Mouse (Mus musculus) hindbrain, embryonic 15.5 days (tissue): ENCODE results near the gene Lmod3. TPM values are rescaled to one million over a fixed set of nuclear protein-coding genes. Genes with fewer than 3 reads are reported as not detected.
"Not testable (repeated sequence)": the region's sequence is repeated elsewhere in the genome, so short reads cannot be mapped to it uniquely, and the experiment has no call there.

Source experiments
- ATAC-seq: fragments of 200-750 bp; cut with Nextera tagmentation; 2 replicates; pipeline ENCODE4 v1.8.0; 2017; ENCODE audit warnings: low read depth, moderate number of reproducible peaks, moderate TSS enrichment; ENCODE audit not compliant: low FRiP score
- H3K27ac ChIP-seq: fragments of 300-500 bp; sonication (generic); replicated peaks from 2 replicates; pipeline ENCODE4 v1.5.1; 2015; ENCODE audit warnings: mild to moderate bottlenecking, inconsistent platforms
- H3K27me3 ChIP-seq: fragments of 300-500 bp; sonication (generic); 2 replicates; pipeline ENCODE4 v1.6.1; 2015; ENCODE audit warnings: control low read depth, inconsistent platforms
- H3K36me3 ChIP-seq: fragments of 300-500 bp; sonication (generic); 2 replicates; pipeline ENCODE4 v1.6.1; 2015; ENCODE audit warnings: control low read depth, inconsistent platforms
- H3K4me1 ChIP-seq: fragments of 300-500 bp; sonication (generic); replicated peaks from 2 replicates; pipeline ENCODE4 v1.6.1; 2015; ENCODE audit warnings: control low read depth, inconsistent platforms
- H3K4me2 ChIP-seq: fragments of 300-500 bp; sonication (generic); 2 replicates; pipeline ENCODE4 v1.6.1; 2015; ENCODE audit warnings: moderate library complexity, mild to moderate bottlenecking, inconsistent platforms
- H3K4me3 ChIP-seq: fragments of 300-500 bp; sonication (generic); 2 replicates; pipeline ENCODE4 v1.5.1; 2015; ENCODE audit warnings: mild to moderate bottlenecking, inconsistent platforms
- H3K9ac ChIP-seq: fragments of 300-500 bp; sonication (generic); 2 replicates; pipeline ENCODE4 v1.6.1; 2015; ENCODE audit warnings: inconsistent platforms
- H3K9me3 ChIP-seq: fragments of 300-500 bp; sonication (generic); 2 replicates; pipeline ENCODE4 v1.6.1; 2016; ENCODE audit warnings: control low read depth, inconsistent platforms
- WGBS: fragments of 180-500 bp; shearing (Covaris S2); methylation state at CpG from one replicate; pipeline ENCODE4 v1.1.7; 2015; 5-methylcytosine and 5-hydroxymethylcytosine counted together
- polyA plus RNA-seq: library from polyadenylated mRNA; unstranded; fragments of >200 nt; fragmentation: Nextera tagmentation; extraction: Ambion mirVana; gene quantifications from 2 replicates; pipeline ENCODE4 v1.2.1, GENCODE M21; 2015

Gene Lmod3
- polyA plus RNA-seq, 1 experiment from 2014 or later = not detected

- ATAC-seq = no peak
- WGBS = 82% methylated on average over 16 of the region's 16 CpGs
- no peak overlapping the region for H3K27ac ChIP-seq
These were observed 20.6 kb upstream of the Lmod3 start for GRCm38 (mm10) chr6:97273058-97273710.

GRCm38 (mm10) chr6:97272349-97272748 lies 19.8 kb upstream of the Lmod3 start:
- 60% methylated on average over 2 of the region's 2 CpGs for WGBS
- H3K4me3 ChIP-seq = no peak overlapping the region
- H3K36me3 ChIP-seq = no peaks in the 10 kb centered on the region
- H3K4me1 ChIP-seq = 0 out of 2 replicates have a peak, but pooled peaks cover 6% of the 10 kb centered on the region
- ATAC-seq = no peak
- H3K9ac ChIP-seq = no peak overlapping the region
- H3K9me3 ChIP-seq = no peaks in the 10 kb centered on the region
- no peak overlapping the region for H3K4me2 ChIP-seq
- no peak overlapping the region for H3K27ac ChIP-seq
- no peaks in the 10 kb centered on the region for H3K27me3 ChIP-seq

More at GRCm38 (mm10) chr6:97273058-97273710, 20.6 kb upstream of the Lmod3 start:
- Histone ChIP-seq H3K4me1 (peaks cover 9% of the 10 kb centered on the region), H3K9ac (no peak overlapping the region), H3K36me3 (no peaks in the 10 kb centered on the region), H3K4me2 (no peak overlapping the region), H3K9me3 (no peaks in the 10 kb centered on the region), H3K27me3 (no peaks in the 10 kb centered on the region), H3K4me3 (no peak overlapping the region)

- Histone ChIP-seq H3K36me3 (no peaks in the 10 kb centered on the region), H3K27me3 (no peaks in the 10 kb centered on the region), H3K4me3 (no peak overlapping the region), H3K9me3 (no peaks in the 10 kb centered on the region), H3K27ac (no peak overlapping the region), H3K4me2 (no peak overlapping the region), H3K4me1 (no peaks in the 10 kb centered on the region), H3K9ac (no peak overlapping the region)
- no peak for ATAC-seq
- 79% methylated on average over 11 of the region's 11 CpGs for WGBS
These were observed 17.0 kb upstream of the Lmod3 start for GRCm38 (mm10) chr6:97269596-97269995.

- Histone ChIP-seq H3K4me3 (no peak overlapping the region), H3K9me3 (no peaks in the 10 kb centered on the region), H3K27me3 (no peaks in the 10 kb centered on the region), H3K36me3 (no peaks in the 10 kb centered on the region), H3K9ac (no peak overlapping the region), H3K27ac (no peak overlapping the region), H3K4me2 (no peak overlapping the region), H3K4me1 (no peaks in the 10 kb centered on the region)
- WGBS = 94% methylated on average over 2 of the region's 2 CpGs
- ATAC-seq = no peak
These were observed 14.6 kb upstream of the Lmod3 start for GRCm38 (mm10) chr6:97267132-97267531.

- WGBS = 81% methylated on average over 4 of the region's 4 CpGs
- Histone ChIP-seq H3K4me2 (no peak overlapping the region), H3K4me3 (no peak overlapping the region), H3K4me1 (no peaks in the 10 kb centered on the region), H3K36me3 (no peaks in the 10 kb centered on the region), H3K9ac (no peak overlapping the region), H3K27me3 (no peaks in the 10 kb centered on the region), H3K9me3 (no peaks in the 10 kb centered on the region), H3K27ac (no peak overlapping the region)
- no peak for ATAC-seq
These were observed 14.1 kb upstream of the Lmod3 start for GRCm38 (mm10) chr6:97266661-97267060.

- no peaks in the 10 kb centered on the region for H3K27me3 ChIP-seq
- H3K9me3 ChIP-seq = no peaks in the 10 kb centered on the region
- WGBS = 74% methylated on average over 3 of the region's 3 CpGs
- no peak overlapping the region for H3K4me2 ChIP-seq
- no peak overlapping the region for H3K4me3 ChIP-seq
- no peaks in the 10 kb centered on the region for H3K4me1 ChIP-seq
- no peak for ATAC-seq
- H3K36me3 ChIP-seq = no peaks in the 10 kb centered on the region
- no peak overlapping the region for H3K9ac ChIP-seq
- no peak overlapping the region for H3K27ac ChIP-seq
These were observed 13.1 kb upstream of the Lmod3 start for GRCm38 (mm10) chr6:97265705-97266104.

- 88% methylated on average over 8 of the region's 8 CpGs for WGBS
- H3K27me3 ChIP-seq = no peaks in the 10 kb centered on the region
- no peak overlapping the region for H3K4me2 ChIP-seq
- no peak for ATAC-seq
- no peak overlapping the region for H3K4me3 ChIP-seq
- H3K36me3 ChIP-seq = no peaks in the 10 kb centered on the region
- no peaks in the 10 kb centered on the region for H3K4me1 ChIP-seq
- no peaks in the 10 kb centered on the region for H3K9me3 ChIP-seq
- no peak overlapping the region for H3K9ac ChIP-seq
- H3K27ac ChIP-seq = no peak overlapping the region
These were observed 12.7 kb upstream of the Lmod3 start for GRCm38 (mm10) chr6:97265240-97265639.

- not testable (repeated sequence) for H3K4me2 ChIP-seq, H3K27me3 ChIP-seq, H3K4me3 ChIP-seq, ATAC-seq, H3K9me3 ChIP-seq, H3K36me3 ChIP-seq, H3K4me1 ChIP-seq, H3K27ac ChIP-seq, H3K9ac ChIP-seq
These were observed 11.2 kb upstream of the Lmod3 start for GRCm38 (mm10) chr6:97263750-97264149.

GRCm38 (mm10) chr6:97262229-97262628 lies 9.7 kb upstream of the Lmod3 start:
- no peak overlapping the region for H3K4me2 ChIP-seq
- no peaks in the 10 kb centered on the region for H3K27me3 ChIP-seq
- no peak overlapping the region for H3K4me3 ChIP-seq
- 77% methylated on average over 4 of the region's 4 CpGs for WGBS
- no peaks in the 10 kb centered on the region for H3K9me3 ChIP-seq
- no peak overlapping the region for H3K27ac ChIP-seq
- no peaks in the 10 kb centered on the region for H3K4me1 ChIP-seq
- no peaks in the 10 kb centered on the region for H3K36me3 ChIP-seq
- ATAC-seq = no peak
- H3K9ac ChIP-seq = no peak overlapping the region

GRCm38 (mm10) chr6:97259926-97260325 lies 7.4 kb upstream of the Lmod3 start:
- not testable (repeated sequence) for H3K9ac ChIP-seq, H3K36me3 ChIP-seq, H3K27ac ChIP-seq, ATAC-seq, H3K4me2 ChIP-seq, H3K4me1 ChIP-seq, H3K27me3 ChIP-seq, H3K9me3 ChIP-seq, H3K4me3 ChIP-seq
- WGBS = 83% methylated on average over 2 of the region's 2 CpGs

- no peaks in the 10 kb centered on the region for H3K27me3 ChIP-seq
- H3K9me3 ChIP-seq = no peaks in the 10 kb centered on the region
- WGBS = 89% methylated on average over 1 of the region's 1 CpGs
- ATAC-seq = no peak
- no peak overlapping the region for H3K4me3 ChIP-seq
- no peak overlapping the region for H3K27ac ChIP-seq
- no peaks in the 10 kb centered on the region for H3K36me3 ChIP-seq
- no peak overlapping the region for H3K4me2 ChIP-seq
- no peak overlapping the region for H3K9ac ChIP-seq
- no peaks in the 10 kb centered on the region for H3K4me1 ChIP-seq
These were observed 5.9 kb upstream of the Lmod3 start for GRCm38 (mm10) chr6:97258489-97258888.

- WGBS = 65% methylated on average over 5 of the region's 5 CpGs
- Histone ChIP-seq H3K4me3 (no peak overlapping the region), H3K9me3 (no peaks in the 10 kb centered on the region), H3K36me3 (no peaks in the 10 kb centered on the region), H3K27ac (no peak overlapping the region), H3K4me1 (no peaks in the 10 kb centered on the region), H3K9ac (no peak overlapping the region), H3K4me2 (no peak overlapping the region), H3K27me3 (no peaks in the 10 kb centered on the region)
- ATAC-seq = no peak
These were observed 473 bp downstream of the Lmod3 start for GRCm38 (mm10) chr6:97252086-97252485.

GRCm38 (mm10) chr6:97250966-97251365 lies 1.6 kb downstream of the Lmod3 start:
- H3K27me3 ChIP-seq = no peaks in the 10 kb centered on the region
- no peaks in the 10 kb centered on the region for H3K36me3 ChIP-seq
- no peaks in the 10 kb centered on the region for H3K9me3 ChIP-seq
- ATAC-seq = no peak
- H3K4me2 ChIP-seq = no peak overlapping the region
- 52% methylated on average over 6 of the region's 6 CpGs for WGBS
- no peak overlapping the region for H3K9ac ChIP-seq
- no peak overlapping the region for H3K4me3 ChIP-seq
- H3K27ac ChIP-seq = no peak overlapping the region
- H3K4me1 ChIP-seq = no peaks in the 10 kb centered on the region
